Mouse (Mus musculus) layer of hippocampus, postnatal 14 days (tissue): ENCODE measurements around the gene Etfb. TPM values are rescaled to one million over a fixed set of nuclear protein-coding genes. Genes with fewer than 3 reads are reported as not detected.

Experiments used
- DNase-seq, 2 experiments: peaks; one replicate each; pipeline ENCODE4 v3.0.0; 2021 to 2022; ENCODE audit warnings: low spot score in 2 of 2, mixed read lengths in 1 of 2
- microRNA-seq, 2 experiments: library from miRNA; unstranded; fragments of <30 nt; microRNA quantifications; one replicate each; pipeline ENCODE4 v1.2.0; 2021
- total RNA-seq, 2 experiments: library from RNA; stranded (reverse); gene quantifications; 2 replicates each; pipeline ENCODE4 v1.2.3; 2021

The Etfb gene
- total RNA-seq, 2 experiments from 2014 or later = 65.6 to 75.0 TPM

DNA sequence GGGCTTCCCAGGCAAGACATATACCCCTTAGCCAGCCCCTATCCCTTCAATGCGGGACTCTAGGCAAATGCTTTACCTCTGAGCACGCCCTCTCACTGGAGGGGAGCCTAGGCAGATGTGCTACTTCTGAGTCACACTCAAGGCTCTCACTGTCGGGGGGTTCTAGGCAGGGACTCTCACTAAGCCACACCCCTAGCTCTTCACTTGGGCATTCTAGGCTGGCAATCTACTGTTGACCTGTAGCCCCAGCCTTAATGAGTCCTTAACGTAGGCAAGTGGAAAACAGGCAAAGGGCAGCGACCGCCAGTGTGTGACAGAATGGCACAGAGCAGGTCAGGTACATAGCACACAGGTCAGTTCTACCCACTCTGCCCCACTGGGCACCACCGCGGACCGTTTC lies 47.0 kb downstream of the Etfb start:
- no peak for DNase-seq

- DNase-seq = peak; percentile 36 to 59
These were observed 51.6 kb downstream of the Etfb start for GRCm38 (mm10) chr7:43495343-43496021.

Small RNA genes within 50 kb of the gene (microRNA-seq; reads per million reads assigned to microRNA genes)
- gene Mir7051 = 0.28 to 1.1 reads per million in 2 experiments

Other genes with a start within 250 kb of the Etfb start
- 10 to 100 TPM; 20.0 to 22.0 TPM for gene Zfp715, start 130.8 kb upstream of the Etfb start, total RNA-seq
- gene Siglecf, start 92.7 kb upstream of the Etfb start, total RNA-seq = under 1 TPM; 0.69 to 0.92 TPM
- under 1 TPM in 1 of 2 experiments, not detected in 1; 0.35 TPM for gene Siglecg, start 35.9 kb upstream of the Etfb start, total RNA-seq
- gene Lim2, start 16.4 kb upstream of the Etfb start, total RNA-seq = not detected
- gene Nkg7, start 7.0 kb upstream of the Etfb start, total RNA-seq = not detected
- not detected for gene Cldnd2, start 3.3 kb upstream of the Etfb start, total RNA-seq
- 1 to 10 TPM in 1 of 2 experiments, under 1 TPM in 1; 0.93 to 1.1 TPM for gene Gm45233, start within 50 bp of the Etfb start, total RNA-seq
- 1 to 10 TPM; 2.6 to 3.5 TPM for gene Vsig10l, start 19.1 kb downstream of the Etfb start, total RNA-seq
- 10 to 100 TPM; 43.2 to 45.0 TPM for gene Iglon5, start 46.0 kb downstream of the Etfb start, total RNA-seq
- gene 4931406B18Rik, start 61.9 kb downstream of the Etfb start, total RNA-seq = not detected
- 1 to 10 TPM; 6.5 to 6.8 TPM for gene Cd33, start 100.3 kb downstream of the Etfb start, total RNA-seq
- gene Zfp658, start 118.2 kb downstream of the Etfb start, total RNA-seq = 1 to 10 TPM; 5.9 to 6.5 TPM
- 10 to 100 TPM; 20.5 to 25.1 TPM for gene Zfp719, start 135.5 kb downstream of the Etfb start, total RNA-seq
- under 1 TPM in 1 of 2 experiments, not detected in 1; 0.39 TPM for gene Zfp819, start 163.1 kb downstream of the Etfb start, total RNA-seq
- under 1 TPM; 0.19 to 0.28 TPM for gene Ceacam18, start 190.6 kb downstream of the Etfb start, total RNA-seq
- gene Siglece, start 216.1 kb downstream of the Etfb start, total RNA-seq = 1 to 10 TPM in 1 of 2 experiments, under 1 TPM in 1; 0.74 to 1.7 TPM
- gene Ctu1, start 227.9 kb downstream of the Etfb start, total RNA-seq = 10 to 100 TPM in 1 of 2 experiments, 1 to 10 TPM in 1; 9.9 to 12.6 TPM
- gene Klk14, start 246.3 kb downstream of the Etfb start, total RNA-seq = not detected